Mouse (Mus musculus) kidney, adult 9 months (tissue): Measurements from ENCODE around the gene Ssh1.

ENCODE experiments used
- DNase-seq: peaks from one replicate; pipeline ENCODE4 v3.0.0; 2022

Ssh1 gene

DNA sequence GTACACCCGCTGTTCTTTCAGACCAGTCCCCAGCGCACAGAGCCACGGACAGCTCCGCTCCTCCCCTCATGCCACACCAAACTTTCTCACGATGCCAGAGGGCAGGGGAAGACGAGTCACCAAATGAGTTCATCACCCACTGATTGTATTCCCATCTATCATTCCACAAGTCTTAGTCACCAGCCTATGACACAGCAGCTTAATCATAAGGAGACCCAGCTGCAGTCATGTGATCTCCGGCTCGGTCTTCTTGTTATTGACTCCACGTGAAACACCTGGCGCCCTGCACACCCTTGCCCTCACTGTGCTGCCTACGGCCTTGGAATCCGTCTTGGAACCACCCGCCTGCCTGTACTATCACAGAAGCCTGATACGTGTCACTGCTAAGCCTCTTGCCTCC is 28.7 kb downstream of the Ssh1 start:
- DNase-seq, result no peak

DNA sequence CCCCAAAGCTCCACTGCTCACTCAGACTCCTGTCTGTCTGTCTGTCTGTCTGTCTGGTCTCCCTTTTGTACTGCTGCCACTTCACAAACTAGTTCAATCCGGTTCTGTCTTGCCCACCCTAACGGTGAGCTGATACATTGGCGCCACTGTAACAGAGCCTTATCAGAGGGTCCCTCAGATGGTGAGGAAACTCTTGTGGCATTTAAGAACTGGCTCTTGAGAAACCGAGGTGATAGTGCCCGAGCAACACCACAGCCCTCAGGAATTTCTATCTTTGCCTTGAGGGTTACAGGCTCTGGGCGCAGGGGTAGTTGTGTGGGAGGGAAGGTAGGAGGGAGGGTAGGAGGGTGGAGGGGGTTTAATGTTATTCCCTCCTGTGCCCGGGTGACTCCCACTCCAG is 31.9 kb downstream of the Ssh1 start:
- no peak for DNase-seq

- no peak for DNase-seq
Measured at GRCm38 (mm10) chr5:113960416-113960815, 33.3 kb downstream of the Ssh1 start.

GRCm38 (mm10) chr5:113959039-113959438 is 34.7 kb downstream of the Ssh1 start:
- DNase-seq, result no peak

DNA sequence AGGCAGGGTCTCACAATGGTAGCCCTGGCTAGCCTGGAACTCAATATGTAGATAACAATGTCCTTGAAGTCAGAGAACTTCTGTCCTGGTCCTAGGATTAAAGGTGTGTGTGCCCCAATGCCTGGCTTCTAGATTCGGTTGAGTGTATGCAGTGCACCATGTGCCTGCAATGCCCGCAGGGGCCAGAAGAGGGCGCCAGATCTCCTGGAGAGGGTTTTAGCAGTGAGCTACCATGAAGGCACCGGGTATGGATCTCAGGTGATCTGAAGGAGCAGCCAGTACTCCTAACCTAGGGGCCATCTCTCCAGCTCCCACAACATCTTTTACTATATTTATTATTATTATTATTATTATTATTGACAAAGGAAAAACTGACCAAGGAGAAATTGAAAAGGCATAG is 37.2 kb downstream of the Ssh1 start:
- DNase-seq, result peak; percentile 89

- no peak for DNase-seq
Measured at GRCm38 (mm10) chr5:113955691-113956090, 38.0 kb downstream of the Ssh1 start.

DNA sequence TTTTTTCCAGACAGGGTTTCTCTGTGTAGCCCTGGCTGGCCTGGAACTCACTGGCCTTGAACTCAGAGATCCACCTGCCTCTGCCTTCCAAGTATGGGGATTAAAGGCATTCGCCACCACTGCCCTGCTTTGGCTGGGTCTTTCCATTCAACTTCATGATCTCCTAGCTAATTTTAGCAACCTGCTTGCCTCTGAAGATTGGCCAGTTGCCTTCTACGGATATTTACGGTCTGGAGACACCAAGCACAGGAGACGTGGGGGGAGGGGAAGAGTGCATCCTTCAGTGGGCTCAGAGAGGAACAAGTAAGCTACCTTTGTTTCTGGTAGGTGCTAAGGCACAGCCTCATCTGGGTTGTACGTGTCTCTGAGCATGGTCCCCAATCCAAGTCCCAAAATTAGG is 38.4 kb downstream of the Ssh1 start:
- DNase-seq, result no peak

DNA sequence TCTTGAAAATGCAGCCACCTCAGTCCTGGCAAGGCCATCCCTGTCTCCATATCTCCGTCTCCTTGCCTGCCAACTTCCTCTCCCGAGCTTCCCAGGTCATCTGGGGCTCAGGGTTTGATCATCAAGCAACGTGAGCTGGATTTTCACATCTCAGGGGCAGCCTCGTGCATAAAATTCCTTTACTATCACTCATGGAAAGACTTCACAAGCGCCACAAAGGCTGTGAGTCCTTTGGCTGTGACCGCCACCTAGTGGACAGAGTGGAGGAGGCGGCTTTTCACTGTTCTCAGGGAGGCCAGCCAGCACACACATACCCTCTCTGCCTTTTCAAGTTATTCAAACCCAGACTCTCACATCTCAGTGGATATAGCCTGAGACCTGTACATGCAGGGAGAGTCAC is 39.3 kb downstream of the Ssh1 start:
- DNase-seq, result peak; percentile 84

DNA sequence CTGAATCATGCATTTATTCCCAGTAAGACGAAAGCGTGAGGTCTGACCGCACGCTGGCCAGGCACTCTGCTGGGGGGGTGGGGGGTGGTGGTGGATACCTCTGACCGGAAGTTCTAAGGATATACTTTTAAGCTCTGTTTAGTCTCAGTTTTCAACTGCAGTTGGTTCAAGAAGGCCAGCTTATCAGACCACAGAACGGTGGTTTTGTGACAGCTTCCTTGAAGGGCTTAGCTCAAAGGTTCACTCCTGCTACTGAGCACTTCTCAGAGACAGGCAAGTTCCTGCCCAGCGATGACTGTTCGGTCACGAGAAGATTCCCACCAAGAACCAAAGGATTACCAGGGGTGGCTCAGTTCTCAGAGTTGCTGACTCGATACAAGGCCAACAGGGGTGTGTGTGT is 41.2 kb downstream of the Ssh1 start:
- no peak for DNase-seq

- no peak for DNase-seq
Measured at GRCm38 (mm10) chr5:113951693-113952071, 42.0 kb downstream of the Ssh1 start.

DNA sequence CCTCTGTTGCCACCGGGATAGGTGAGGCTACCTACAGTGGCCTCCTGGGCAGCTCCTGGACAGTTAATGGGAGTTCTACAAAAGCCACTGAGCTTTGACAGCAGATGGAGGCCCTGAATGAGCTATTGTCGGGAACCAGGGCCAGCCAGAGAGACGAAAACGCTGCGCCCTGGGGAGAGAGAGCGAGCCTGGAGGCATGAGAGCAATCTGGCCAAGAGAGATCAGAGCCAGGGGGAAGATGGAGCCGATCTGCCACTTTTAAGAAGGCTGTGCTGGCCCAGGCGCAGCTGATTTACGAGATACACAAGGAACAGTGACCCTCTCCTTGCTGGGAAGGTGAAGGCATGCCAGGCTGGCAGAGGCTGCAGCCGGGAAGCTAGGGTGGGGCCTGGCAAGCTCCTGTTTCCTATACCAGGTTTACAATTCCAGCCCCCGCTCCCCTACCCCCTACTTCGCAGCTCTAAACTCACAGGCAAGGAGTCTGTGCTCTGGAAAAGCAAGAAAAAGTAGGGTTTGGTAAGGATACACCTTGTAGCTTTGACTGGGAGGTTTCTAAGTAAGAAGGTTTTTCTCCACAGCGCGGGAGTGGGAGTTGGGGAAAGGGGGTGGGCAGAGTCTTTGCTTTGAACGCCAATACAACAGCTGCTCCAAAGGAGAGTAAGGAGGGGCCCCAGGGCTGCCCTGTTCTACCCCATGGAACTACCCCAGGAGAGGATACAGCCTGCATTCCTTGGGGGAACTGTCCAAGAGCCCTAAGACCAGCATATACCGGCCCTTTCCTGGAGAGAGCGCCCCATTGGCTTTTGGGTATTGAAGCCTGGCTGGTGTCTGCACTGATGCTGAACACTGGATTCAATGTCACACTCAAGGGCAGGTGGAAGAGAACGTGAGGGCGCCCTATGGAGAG is 42.7 kb downstream of the Ssh1 start:
- DNase-seq, result no peak

DNA sequence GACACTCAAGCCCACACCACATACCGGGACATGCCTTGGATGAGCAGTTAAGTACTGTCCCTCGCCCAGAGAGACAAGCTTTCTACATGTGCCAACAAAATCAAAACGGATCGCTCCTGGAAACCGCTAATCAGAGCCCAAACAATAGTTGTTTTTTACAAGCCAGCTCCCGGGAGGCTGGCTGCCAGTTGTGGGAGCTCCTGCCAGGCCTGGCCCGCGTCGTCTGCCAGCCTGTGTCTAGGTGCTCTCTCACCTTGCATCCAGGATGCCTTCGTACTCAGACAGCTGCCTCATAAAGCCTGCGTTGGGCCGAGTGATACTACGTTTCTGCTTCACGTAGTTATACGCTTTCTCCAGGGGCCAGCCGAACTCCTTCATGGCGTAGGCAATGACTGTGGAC is 43.6 kb downstream of the Ssh1 start:
- no peak for DNase-seq

DNA sequence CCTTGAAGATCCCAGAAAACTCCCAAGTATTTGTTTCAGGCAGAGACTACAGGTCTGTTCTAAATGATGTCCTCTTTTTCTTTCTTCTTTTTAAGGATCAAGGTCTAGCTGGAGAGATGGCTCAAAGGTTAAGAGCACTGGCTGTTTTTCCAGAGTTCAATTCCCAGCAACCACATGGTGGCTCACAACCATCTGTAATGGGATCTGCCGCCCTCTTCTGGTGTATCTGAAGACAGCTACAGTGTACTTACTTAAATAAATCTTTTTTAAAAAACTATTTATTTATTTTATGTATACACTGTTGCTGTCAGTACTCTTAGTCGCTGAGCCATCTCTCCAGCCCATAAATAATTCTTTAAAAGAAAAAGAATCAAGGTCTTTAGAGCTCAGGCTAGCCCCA is 46.4 kb downstream of the Ssh1 start:
- no peak for DNase-seq

DNA sequence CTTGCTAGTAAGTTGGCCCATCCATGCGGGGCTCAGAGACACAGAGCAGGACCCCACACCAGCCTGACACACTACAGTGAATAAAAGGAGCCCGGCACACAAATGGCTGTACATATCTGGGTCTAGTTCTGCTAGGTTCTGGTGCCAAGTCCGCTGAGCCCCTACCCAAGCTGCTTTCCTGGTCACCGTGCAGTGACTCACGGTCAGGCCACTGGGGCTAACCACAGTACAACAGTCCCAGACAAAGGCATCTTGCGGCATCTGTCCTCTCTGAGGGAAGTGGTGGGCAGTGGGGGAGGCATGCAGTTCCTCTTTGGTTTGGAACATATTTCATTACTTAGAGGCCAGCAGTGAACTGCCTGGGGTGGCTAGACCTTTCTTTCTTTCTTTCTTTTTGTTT is 48.6 kb downstream of the Ssh1 start:
- DNase-seq, result no peak

- no peak for DNase-seq
Measured at GRCm38 (mm10) chr5:113943328-113943727, 50.4 kb downstream of the Ssh1 start.

DNA sequence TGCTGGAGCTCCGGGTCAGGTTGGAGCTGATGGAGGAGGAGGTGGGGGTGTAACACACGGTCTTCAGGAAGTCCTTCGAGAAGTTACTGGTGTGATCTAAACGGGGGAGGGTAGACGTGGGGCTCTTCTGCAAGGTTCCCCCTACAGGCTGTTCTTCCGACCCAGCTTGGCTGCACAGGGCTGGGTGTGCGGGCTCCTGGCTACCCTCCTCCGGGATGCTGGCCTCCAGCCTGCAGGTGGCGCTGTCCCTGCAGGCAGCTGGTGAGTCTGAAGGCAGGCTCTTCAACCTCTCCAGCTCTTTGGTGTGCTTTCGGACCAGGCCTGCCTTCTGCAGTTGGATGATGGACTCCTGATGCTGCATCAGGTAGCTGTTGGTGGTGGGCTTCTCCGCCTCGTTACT is 51.1 kb downstream of the Ssh1 start:
- DNase-seq, result no peak

GRCm38 (mm10) chr5:113939263-113939900 is 54.3 kb downstream of the Ssh1 start:
- no peak for DNase-seq

DNA sequence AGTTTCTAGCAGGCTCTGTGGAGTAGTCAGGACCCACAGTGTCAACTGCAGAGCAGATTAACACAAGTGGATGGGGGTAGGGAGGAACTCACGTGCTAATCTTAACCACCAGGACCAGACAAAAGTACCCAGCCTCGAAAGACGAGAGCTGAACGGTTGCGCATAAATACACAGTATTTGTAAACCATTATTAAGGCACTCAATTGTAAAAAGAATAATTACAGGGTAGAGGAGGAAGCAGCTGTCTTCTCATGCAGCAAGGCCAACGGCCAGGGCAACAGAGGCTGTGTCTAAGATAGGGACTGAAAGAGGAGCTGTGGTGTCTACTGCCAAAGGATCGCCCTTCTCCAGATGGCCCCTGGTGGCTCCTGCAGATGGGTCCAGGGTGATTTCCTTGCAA is 56.0 kb downstream of the Ssh1 start:
- DNase-seq, result no peak

DNA sequence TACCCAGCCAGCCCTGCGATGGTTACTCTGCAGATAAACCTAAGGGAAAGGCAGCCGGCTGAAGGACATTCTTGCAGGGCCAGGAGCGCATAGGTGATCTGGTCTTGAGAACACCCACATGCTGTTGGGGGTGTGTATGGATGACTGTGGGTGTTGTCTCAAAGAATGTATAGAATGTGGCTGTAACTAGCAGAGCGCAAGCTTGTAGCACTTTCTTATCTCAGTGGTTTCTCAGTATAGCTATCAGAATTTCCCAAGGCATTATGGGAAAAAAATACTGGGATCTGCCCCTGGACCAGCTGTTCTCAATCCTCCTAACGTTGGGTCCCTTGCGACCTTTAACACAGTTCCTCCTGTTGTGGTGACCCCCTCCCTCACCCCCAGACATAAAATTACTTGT is 59.8 kb downstream of the Ssh1 start:
- no peak for DNase-seq

GRCm38 (mm10) chr5:113933480-113933879 is 60.2 kb downstream of the Ssh1 start:
- DNase-seq, result no peak

DNA sequence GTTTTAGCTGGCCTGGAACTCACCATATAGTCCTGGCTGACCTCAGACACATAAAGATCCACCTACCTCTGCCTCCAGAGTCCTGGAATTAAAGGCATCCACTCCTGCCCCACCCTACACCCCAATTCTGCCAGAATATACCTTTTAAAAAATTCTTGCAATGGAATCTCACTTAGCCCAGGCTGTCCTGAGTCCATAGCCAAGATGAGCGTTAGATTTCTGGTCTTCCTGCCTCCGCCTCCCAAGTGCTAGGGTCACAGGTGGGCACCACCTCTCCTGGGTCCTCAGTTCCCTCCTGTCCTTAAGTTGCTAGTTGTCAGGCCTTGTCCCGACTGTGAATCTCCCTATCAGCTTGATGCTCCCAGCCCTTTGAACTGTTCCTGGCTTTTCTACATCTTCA is 61.4 kb downstream of the Ssh1 start:
- DNase-seq, result no peak

GRCm38 (mm10) chr5:113930648-113931609 is 62.8 kb downstream of the Ssh1 start:
- peak; percentile 56 for DNase-seq

DNA sequence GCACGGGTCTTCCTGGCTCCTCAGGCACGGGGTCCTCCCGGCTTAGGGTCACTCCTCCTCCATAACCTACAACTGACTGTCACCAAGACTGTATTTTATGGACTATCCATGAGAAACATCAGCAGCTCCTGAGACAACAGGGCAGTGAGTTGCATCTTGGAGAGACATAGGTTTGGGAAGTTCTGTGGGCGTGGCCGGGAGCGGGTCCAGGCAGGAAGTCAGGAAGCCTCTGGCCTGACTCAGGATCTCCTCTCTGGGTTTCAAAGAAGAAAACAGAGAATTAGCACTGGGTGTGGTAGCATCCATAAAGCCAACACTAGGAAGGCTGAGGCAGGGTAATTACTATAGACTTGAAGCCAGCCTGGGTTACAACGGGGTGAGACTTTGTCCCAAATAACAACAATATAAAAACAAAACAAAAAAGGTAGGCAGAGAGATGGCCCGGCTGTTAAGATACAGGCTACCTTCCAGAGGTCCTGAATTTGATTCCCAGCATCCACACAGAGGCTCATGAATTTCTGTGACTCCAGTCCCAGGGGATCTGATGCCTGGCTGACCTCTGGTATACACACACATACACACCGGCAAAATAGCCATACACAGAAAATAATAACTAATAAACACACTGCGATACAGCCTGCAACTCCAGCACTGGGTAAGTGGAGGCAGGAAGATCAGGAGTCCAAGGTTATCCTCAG is 63.6 kb downstream of the Ssh1 start:
- DNase-seq, result peak; percentile 55
